Mouse (Mus musculus) hindbrain, postnatal 0 days (tissue): ENCODE data around the gene Nsrp1. TPM values are rescaled to one million over a fixed set of nuclear protein-coding genes. Genes with fewer than 3 reads are reported as not detected.
"Not testable (repeated sequence)": the region's sequence is repeated elsewhere in the genome, so short reads cannot be mapped to it uniquely, and the experiment has no call there.

Experiments used
- ATAC-seq: fragments of 200-750 bp; cut with Nextera tagmentation; 2 replicates; pipeline ENCODE4 v1.8.0; 2017; ENCODE audit warnings: mild to moderate bottlenecking, moderate TSS enrichment, moderate library complexity
- DNase-seq: peaks from one replicate; pipeline ENCODE4 v3.0.0-alpha.2; 2015; ENCODE audit warnings: low spot score
- H3K27ac ChIP-seq: fragments of 300-500 bp; sonication (generic); 2 replicates; pipeline ENCODE4 v1.5.1; 2014; ENCODE audit warnings: mild to moderate bottlenecking
- H3K27me3 ChIP-seq: fragments of 300-500 bp; sonication (generic); 2 replicates; pipeline ENCODE4 v1.6.1; 2014; ENCODE audit warnings: low read length, mixed read lengths; ENCODE audit not compliant: insufficient read depth
- H3K36me3 ChIP-seq: fragments of 300-500 bp; sonication (generic); 2 replicates; pipeline ENCODE4 v1.6.1; 2014; ENCODE audit warnings: low read length, mixed read lengths; ENCODE audit not compliant: insufficient read depth
- H3K4me1 ChIP-seq: fragments of 300-500 bp; sonication (generic); 2 replicates; pipeline ENCODE4 v1.6.1; 2014; ENCODE audit warnings: antibody characterized with exemption, low read length, mixed read lengths; ENCODE audit not compliant: insufficient read depth
- H3K4me2 ChIP-seq: fragments of 300-500 bp; sonication (generic); 2 replicates; pipeline ENCODE4 v1.6.1; 2014; ENCODE audit warnings: low read depth, mild to moderate bottlenecking, low read length, moderate library complexity, mixed read lengths
- H3K4me3 ChIP-seq: fragments of 300-500 bp; sonication (generic); 2 replicates; pipeline ENCODE4 v1.5.1; 2014; ENCODE audit warnings: low read length
- H3K9ac ChIP-seq: fragments of 300-500 bp; sonication (generic); replicated peaks from 2 replicates; pipeline ENCODE4 v1.6.1; 2014; ENCODE audit warnings: mild to moderate bottlenecking, low read length, moderate library complexity, mixed read lengths
- H3K9me3 ChIP-seq: fragments of 300-500 bp; sonication (generic); 2 replicates; pipeline ENCODE4 v1.6.1; 2016; ENCODE audit warnings: low read length, mixed read lengths
- CTCF ChIP-seq: IDR thresholded peaks from 2 replicates; pipeline ENCODE4 v1.5.1; 2016; ENCODE audit warnings: antibody characterized with exemption, control low read depth, low read depth
- WGBS: fragments of 180-500 bp; shearing (Covaris S2); extraction: QIAGEN DNeasy Blood & Tissue Kit; methylation state at CpG from one replicate; pipeline ENCODE4 v1.1.7; 2014; 5-methylcytosine and 5-hydroxymethylcytosine counted together
- polyA plus RNA-seq: library from polyadenylated mRNA; unstranded; fragments of >200 nt; fragmentation: Nextera tagmentation; extraction: Ambion mirVana; gene quantifications from 2 replicates; pipeline ENCODE4 v1.2.1, GENCODE M21; 2015
- total RNA-seq: library from RNA; depleted of rRNA; stranded (reverse); fragments of >200 nt; gene quantifications from 2 replicates; pipeline ENCODE4 v1.2.3, GENCODE M21; 2014; rRNA removed

Gene Nsrp1
- total RNA-seq (2.2 and 6.4 TPM in 2 replicates), polyA plus RNA-seq (57.8 and 58.1 TPM in 2 replicates)

GRCm38 (mm10) chr11:77078273-77079134, at the start of gene Nsrp1:
Gene Nsrp1 (minus strand): TSS chr11:77078435.
- peaks cover 11% of the 10 kb centered on the region; the same call in 1 of the 2 replicates for H3K36me3 ChIP-seq
- no peak for TF ChIP-seq CTCF
- H3K4me1 ChIP-seq: no peaks in the 10 kb centered on the region
- H3K27ac ChIP-seq: peak within 1 kb of the TSS; percentile 89
- H3K4me3 ChIP-seq: peak within 1 kb of the TSS; percentile 64
- H3K4me2 ChIP-seq: peak within 1 kb of the TSS; percentile 84
- ATAC-seq (peak; percentile 99), DNase-seq (peak; percentile 98)
- peaks cover 7% of the 10 kb centered on the region; the same call in 1 of the 2 replicates for H3K27me3 ChIP-seq
- H3K9me3 ChIP-seq: no peaks in the 10 kb centered on the region
- 4% methylated on average over 48 of the region's 48 CpGs for WGBS
- peak within 1 kb of the TSS; percentile 69 for H3K9ac ChIP-seq

DNA sequence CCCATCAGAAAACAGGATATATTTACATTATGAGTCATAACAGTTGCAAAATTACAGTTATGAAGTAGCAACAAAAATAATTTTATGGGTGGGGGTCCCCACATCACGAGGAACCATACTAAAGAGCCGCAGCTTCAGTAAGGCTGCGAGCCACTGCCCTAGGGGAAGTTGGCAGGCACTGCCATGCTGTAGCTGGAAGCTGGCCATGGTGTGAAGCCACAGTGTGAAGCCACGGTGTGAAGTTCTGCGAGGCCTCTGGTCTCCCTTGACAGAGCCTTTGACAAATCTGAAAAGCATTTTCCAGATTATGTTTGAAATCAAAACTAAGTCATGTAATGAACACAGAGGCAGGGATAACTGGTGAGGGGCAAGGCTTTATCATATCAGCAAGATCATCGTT, 32.9 kb upstream of the Nsrp1 start:
- Histone ChIP-seq H3K36me3 (no peaks in the 10 kb centered on the region), H3K27me3 (no peaks in the 10 kb centered on the region), H3K4me1 (no peaks in the 10 kb centered on the region), H3K9me3 (no peaks in the 10 kb centered on the region), H3K27ac (no peak overlapping the region), H3K4me2 (no peak overlapping the region), H3K9ac (no peak overlapping the region), H3K4me3 (no peak overlapping the region)
- DNase-seq (no peak), ATAC-seq (no peak)
- TF ChIP-seq CTCF: no peak
- 59% methylated on average over 6 of the region's 6 CpGs for WGBS

GRCm38 (mm10) chr11:77108442-77108841, 30.2 kb upstream of the Nsrp1 start:
- H3K27me3 ChIP-seq: no peaks in the 10 kb centered on the region
- WGBS: 87% methylated on average over 6 of the region's 6 CpGs
- no peak overlapping the region for H3K4me2 ChIP-seq
- H3K4me3 ChIP-seq: no peak overlapping the region
- H3K9me3 ChIP-seq: no peaks in the 10 kb centered on the region
- H3K27ac ChIP-seq: no peak overlapping the region
- H3K4me1 ChIP-seq: no peaks in the 10 kb centered on the region
- no peak overlapping the region for H3K9ac ChIP-seq
- no peak for TF ChIP-seq CTCF
- no peak for DNase-seq
- ATAC-seq: no peak
- no peaks in the 10 kb centered on the region for H3K36me3 ChIP-seq

DNA sequence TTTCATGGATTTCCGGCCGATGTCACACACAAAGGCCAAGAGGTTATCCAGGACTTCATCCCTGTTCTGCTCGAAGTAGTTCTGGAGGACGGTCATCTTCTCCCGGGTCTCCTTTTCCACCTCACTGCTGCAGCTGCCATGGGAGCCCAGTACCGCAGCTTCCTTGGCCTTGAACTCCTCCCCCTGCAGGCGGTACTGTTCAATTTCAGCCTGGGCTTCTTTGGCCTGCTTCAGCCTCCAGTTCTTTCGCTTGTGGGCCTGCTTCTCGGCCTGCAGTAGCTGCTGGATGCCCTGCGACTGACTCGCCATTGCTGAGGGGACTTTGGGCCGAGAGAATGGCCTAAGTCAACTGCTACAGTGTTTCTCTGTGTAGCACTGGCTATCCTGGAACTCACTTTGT, 29.6 kb upstream of the Nsrp1 start:
- H3K4me3 ChIP-seq, H3K27me3 ChIP-seq, H3K27ac ChIP-seq, H3K36me3 ChIP-seq, ATAC-seq, H3K4me2 ChIP-seq, H3K9me3 ChIP-seq, DNase-seq, H3K4me1 ChIP-seq, H3K9ac ChIP-seq: not testable (repeated sequence)
- 80% methylated on average over 12 of the region's 12 CpGs for WGBS

DNA sequence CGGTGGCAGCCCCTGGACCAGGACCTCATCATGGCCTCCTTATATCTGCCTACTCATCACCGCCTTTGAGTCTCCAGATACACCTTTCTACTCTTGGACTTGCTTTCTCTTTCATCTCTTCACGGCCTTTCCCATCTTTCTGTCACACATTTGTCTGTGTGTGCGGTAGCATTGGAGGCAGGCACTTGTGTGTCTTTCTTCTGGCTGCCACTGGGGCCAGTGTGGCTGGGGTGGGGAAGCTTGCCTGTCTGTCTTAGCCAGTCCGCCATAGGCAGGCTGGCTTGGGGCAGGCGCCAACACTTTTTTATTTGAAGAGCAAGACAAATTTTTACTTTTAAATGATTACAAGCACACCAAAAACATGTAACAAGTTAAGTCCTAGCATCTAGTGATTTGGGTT, 28.7 kb upstream of the Nsrp1 start:
- no peak overlapping the region for H3K9ac ChIP-seq
- no peaks in the 10 kb centered on the region for H3K9me3 ChIP-seq
- WGBS: 96% methylated on average over 6 of the region's 6 CpGs
- H3K27me3 ChIP-seq: no peaks in the 10 kb centered on the region
- no peaks in the 10 kb centered on the region for H3K36me3 ChIP-seq
- H3K4me2 ChIP-seq: no peak overlapping the region
- no peaks in the 10 kb centered on the region for H3K4me1 ChIP-seq
- no peak overlapping the region for H3K27ac ChIP-seq
- ATAC-seq (no peak), DNase-seq (no peak)
- no peak overlapping the region for H3K4me3 ChIP-seq
- TF ChIP-seq CTCF: no peak

GRCm38 (mm10) chr11:77100137-77100937, 22.1 kb upstream of the Nsrp1 start:
- peak; percentile 95 for TF ChIP-seq CTCF
- H3K9me3 ChIP-seq: no peaks in the 10 kb centered on the region
- no peaks in the 10 kb centered on the region for H3K36me3 ChIP-seq
- WGBS: 16% methylated on average over 10 of the region's 10 CpGs
- H3K4me3 ChIP-seq: no peak overlapping the region
- no peak overlapping the region for H3K9ac ChIP-seq
- no peaks in the 10 kb centered on the region for H3K4me1 ChIP-seq
- peak; percentile 32; the same call in 1 of the 2 replicates for ATAC-seq
- no peaks in the 10 kb centered on the region for H3K27me3 ChIP-seq
- DNase-seq: peak; percentile 87
- H3K4me2 ChIP-seq: no peak overlapping the region
- no peak overlapping the region for H3K27ac ChIP-seq
